Mouse (Mus musculus): ENCODE results near the gene Tmem247.

Gene Tmem247

DNA sequence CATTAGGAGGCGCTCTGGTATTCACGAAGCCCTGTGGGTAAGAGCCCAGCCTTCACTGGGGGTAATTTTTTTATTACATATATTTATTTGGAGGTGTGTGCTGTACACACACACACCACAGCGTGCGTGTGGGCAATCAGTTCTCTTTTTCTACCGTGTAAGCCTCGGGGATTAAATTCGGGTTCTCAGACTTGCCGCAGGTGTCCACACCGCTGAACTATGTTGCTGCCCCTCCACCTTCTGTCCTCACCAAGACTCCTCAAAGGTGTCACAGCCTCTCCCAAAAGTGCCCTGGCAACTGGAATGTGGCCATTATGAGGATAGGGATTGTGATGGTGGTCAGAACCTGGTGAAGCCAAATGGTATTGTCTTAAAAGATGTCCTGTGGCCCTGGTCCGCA lies at the start of gene Tmem247:
TSS of gene Tmem247 (plus strand) at position 301 of the 400 bp plus-strand sequence.
- DNase-seq (ENCODE audit: low read depth, low spot score): no peak

GRCm38 (mm10) chr17:86870586-86870985 lies 46.6 kb upstream of the Tmem247 start:
- DNase-seq (ENCODE audit: low read depth, low spot score): no peak

DNA sequence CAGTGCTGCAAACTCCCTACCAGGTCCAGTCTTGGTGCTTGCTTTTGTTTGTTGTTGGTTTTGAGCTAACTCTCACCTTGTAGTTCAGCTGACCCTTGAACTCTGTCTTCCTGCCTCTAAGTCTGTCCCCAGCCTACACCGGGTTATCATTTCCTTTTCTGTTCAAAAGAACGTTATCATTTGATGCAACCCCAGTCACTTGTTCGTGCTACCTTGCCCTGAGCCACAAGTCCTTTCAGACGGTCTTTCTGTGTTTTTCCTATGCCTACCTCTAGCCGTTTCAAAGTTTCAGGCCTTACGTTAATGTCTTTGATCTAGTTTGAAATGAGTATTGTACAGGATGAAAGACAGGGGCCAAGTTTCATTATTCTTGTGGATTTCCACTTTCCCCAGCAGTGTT lies 44.5 kb upstream of the Tmem247 start:
- DNase-seq (ENCODE audit: low read depth, low spot score): no peak

GRCm38 (mm10) chr17:86876940-86877339 lies 40.2 kb upstream of the Tmem247 start:
- no peak for DNase-seq (ENCODE audit: low read depth, low spot score)

- DNase-seq (ENCODE audit: low read depth, low spot score): no peak
Observed at GRCm38 (mm10) chr17:86877747-86878146, 39.4 kb upstream of the Tmem247 start.

DNA sequence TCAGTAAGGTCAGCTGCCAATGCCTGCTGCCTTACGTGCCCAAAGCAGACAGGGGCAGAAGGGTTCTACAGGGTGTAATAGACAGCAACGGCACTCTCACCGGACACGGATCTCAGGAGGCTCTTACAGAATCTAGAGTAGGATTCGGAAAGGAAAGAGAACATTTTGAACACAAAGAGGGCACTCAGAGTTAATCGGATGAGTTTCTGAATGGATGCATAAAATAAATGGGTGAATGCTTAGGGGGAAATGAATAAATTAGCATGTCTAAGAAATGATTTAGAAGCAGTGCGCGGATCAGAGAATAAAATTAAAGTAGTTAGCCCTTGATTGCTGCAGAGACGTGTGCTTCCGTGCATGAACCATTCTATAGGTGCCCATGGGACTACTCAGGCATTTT lies 37.1 kb upstream of the Tmem247 start:
- no peak for DNase-seq (ENCODE audit: low read depth, low spot score)

GRCm38 (mm10) chr17:86880461-86881044 lies 36.6 kb upstream of the Tmem247 start:
- no peak for DNase-seq (ENCODE audit: low read depth, low spot score)

DNA sequence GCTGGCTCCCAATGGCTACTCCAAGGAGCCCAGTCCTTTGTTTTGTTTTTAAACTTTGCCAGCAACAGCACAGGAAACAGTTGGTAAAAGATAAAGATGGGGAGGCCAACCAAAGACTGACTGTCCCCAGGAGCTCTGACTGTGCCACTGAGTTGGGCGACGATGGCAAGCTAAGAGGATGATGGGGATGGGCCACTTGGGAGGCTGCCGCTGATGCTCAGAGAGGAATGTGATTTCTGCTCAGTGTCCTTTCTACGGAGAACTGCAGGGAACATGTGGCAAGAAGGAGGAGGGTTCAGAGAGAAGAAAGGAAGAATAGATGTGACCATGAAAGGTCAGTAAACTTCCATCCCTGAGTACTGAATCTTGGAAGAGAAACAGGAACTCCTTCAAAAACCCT lies 22.0 kb upstream of the Tmem247 start:
- DNase-seq (ENCODE audit: low read depth, low spot score): no peak

- no peak for DNase-seq (ENCODE audit: low read depth, low spot score)
Observed at GRCm38 (mm10) chr17:86897486-86898165, 19.5 kb upstream of the Tmem247 start.

DNA sequence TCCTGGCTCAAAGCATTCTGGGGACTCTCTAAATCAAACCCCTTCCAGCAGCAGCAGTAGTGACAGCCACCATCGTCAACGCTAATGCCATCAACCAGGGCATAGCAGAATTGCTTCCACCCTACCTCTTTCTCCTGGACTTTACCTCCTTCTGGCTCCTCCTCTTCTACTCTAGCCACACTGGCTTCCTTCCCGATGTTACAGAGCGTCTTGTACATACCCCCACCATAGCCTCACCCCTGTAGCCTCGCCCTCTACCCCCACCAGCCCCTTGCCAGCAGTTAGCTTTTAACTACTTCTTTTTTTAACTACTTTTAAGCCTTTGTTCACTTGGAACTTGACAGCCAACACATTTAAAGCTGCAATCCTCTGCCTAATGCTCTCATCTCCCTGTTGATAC lies 17.3 kb upstream of the Tmem247 start:
- no peak for DNase-seq (ENCODE audit: low read depth, low spot score)

GRCm38 (mm10) chr17:86900564-86900963 lies 16.6 kb upstream of the Tmem247 start:
- no peak for DNase-seq (ENCODE audit: low read depth, low spot score)

- DNase-seq (ENCODE audit: low read depth, low spot score): no peak
Observed at GRCm38 (mm10) chr17:86902399-86903067, 14.6 kb upstream of the Tmem247 start.

DNA sequence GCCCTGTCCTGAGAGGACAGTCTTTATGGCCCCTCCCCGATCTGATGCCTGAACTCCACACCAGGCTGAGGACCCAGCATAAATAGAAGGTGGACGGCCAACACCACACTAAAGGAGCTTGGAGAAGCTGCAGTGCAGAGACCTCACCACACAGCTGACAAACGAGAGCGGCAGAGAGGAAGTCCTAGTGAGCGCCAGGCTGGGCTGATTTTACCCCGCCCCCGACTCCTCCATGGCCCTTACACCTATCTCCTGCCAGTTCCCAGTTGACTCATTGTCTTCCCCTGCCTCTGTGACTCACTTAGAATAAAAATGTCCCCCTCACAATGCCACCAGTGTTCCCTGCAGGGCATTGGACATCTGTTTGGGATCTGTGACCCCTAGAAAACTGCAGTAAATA lies 13.6 kb upstream of the Tmem247 start:
- DNase-seq (ENCODE audit: low read depth, low spot score): no peak

GRCm38 (mm10) chr17:86904206-86904605 lies 12.9 kb upstream of the Tmem247 start:
- DNase-seq (ENCODE audit: low read depth, low spot score): no peak

DNA sequence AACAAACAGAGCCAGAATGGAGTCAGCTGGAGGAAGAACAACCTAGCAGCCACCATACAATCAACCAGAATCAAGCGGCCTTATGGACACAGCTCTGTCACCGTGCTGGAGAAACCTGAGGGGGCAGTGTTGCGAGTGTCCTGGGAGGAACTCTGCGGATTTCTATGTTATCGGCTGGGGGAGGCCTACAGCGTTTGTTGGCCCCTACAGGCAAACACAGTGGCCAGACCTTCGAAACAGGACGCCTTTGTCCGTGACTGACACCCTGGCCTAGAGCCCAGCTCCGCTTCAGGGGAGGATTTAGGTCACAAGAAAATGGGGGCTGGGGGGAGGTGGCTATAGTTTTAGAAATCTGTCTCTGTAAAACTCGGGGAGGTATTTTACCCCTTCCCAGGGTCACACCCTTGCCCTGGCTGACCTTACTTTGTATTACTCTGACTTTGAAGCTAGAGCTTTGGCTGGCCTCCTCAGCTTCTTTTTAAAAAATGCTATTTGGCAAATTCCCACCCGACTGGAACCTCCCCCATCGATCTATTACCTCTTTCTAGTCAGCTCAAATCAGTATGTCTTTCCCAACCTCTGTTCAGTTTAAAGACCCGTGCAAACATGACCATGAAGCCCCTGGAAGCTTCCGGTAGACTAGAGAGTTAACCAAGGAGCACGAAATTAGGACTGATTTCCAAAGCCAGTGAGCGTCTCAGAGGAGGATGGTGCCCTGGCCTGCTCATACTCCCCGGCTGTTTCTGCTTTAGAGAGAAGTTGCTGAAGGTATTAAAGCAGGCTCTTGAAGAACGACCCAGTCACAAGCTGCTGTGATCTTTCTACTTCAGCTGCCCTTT lies 11.6 kb upstream of the Tmem247 start:
- DNase-seq (ENCODE audit: low read depth, low spot score): peak; percentile 18

GRCm38 (mm10) chr17:86906136-86906461 lies 11.0 kb upstream of the Tmem247 start:
- peak; percentile 73 for DNase-seq (ENCODE audit: low read depth, low spot score)

DNA sequence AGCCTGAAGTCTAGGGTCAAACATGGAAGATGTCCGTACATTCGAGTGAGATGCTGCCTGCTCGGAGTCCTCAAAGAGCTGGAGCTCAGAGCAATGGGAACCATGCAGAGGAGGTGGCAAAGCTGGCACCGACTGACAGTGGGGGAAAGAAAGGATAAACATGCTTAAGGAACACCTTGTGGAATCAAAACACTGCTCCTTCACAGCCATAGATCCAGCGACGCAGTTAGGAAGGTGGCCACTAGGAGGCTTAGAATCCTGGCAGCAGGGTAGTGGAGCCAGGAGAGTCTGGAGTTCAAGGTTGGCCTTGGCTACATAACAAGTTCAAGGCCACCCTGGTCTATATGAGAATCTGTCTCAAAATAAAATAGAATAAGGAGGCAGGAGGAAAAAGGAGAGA lies 10.5 kb upstream of the Tmem247 start:
- no peak for DNase-seq (ENCODE audit: low read depth, low spot score)

DNA sequence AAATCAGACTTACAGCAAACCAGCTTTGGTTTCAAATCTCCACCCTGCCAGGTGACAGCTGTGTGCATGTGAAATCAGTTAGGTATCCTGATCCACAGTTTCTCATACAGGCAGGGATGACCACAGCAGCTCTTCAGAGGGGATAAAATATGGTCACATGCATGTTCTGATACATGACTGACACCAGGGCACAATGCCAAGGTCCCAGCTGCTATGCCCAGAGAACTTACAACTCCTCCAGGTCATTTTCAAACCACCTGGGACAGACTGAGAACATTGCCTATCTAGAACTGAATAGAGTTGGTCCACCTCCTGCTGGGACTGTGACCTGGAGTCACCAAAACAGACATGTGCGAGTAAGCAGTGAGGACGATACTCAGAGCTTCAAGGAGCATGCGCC lies 10.1 kb upstream of the Tmem247 start:
- no peak for DNase-seq (ENCODE audit: low read depth, low spot score)

DNA sequence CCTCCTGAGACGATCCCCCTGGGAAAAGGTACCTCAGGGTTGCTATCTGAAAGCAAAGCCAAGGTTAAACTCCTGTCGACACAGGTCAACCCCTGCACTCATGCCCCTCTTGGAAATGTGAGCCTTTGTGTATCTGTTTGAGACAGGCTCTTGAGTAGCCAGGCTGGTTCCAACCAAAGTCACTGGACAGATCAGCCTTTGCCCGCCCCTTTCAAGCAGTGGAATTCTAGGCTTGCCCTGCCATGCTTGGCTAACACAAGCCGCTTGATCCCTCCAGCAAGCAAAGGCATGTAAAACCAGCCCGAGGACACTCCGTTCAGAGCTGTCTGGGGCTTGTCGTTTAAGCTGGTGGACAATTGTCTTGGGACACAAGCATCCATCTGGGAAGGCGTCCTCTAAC lies 8.8 kb upstream of the Tmem247 start:
- DNase-seq (ENCODE audit: low read depth, low spot score): no peak

DNA sequence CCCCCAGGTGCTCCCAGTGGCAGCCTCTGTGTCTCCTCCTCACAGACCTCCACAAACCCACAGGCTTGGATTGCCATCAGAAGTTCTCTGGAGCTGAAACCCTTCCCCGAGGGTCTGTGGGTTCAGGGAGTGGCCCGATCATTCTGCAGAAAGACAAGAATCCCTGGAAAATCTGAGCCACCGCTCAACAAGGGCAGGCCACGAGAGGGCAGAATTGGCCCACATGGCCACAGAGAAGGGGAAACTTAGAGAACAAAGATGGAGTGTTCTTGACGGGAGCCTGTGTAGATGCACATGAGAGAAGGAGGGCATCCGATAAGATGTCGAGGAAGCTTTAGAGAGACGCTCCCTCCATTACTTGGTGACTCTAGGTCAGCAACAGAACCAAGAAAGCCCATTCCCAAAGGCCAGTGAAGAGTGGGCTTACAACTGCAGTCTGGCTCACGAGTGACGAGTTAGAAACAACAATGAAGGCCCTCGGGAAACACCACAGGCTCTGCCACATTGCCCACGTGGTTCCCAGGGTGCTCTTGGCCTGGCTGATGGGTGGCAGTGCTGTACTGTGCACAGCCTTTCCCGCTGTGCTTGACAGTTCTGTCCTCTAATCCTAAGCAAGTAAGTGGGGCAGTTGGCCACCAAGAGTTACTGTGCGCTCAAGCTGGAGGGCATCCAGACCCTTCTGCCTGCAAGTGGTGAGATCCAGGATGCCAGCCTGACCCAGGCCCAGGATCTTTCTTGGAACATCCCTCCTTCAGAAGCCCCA lies 7.2 kb upstream of the Tmem247 start:
- DNase-seq (ENCODE audit: low read depth, low spot score): no peak

GRCm38 (mm10) chr17:86911261-86911660 lies 5.9 kb upstream of the Tmem247 start:
- DNase-seq (ENCODE audit: low read depth, low spot score): no peak
